Mouse (Mus musculus) G1E (cell line): Measurements from ENCODE around the gene Dcaf6. TPM values are rescaled to one million over a fixed set of nuclear protein-coding genes. Genes with fewer than 3 reads are reported as not detected.
"Not testable (repeated sequence)": the region's sequence is repeated elsewhere in the genome, so short reads cannot be mapped to it uniquely, and the experiment has no call there.

ENCODE experiments used
- ATAC-seq: 2 replicates; pipeline ENCODE4 v1.8.0; 2016; ENCODE audit warnings: mild to moderate bottlenecking; ENCODE audit not compliant: insufficient number of reproducible peaks, poor library complexity, low FRiP score, severe bottlenecking; ENCODE audit errors: extremely low read depth
- DNase-seq: peaks from one replicate; pipeline ENCODE4 v3.0.0; 2012; ENCODE audit warnings: low spot score
- H3K27me3 ChIP-seq: 2 replicates; pipeline ENCODE4 v1.6.1; 2012; ENCODE audit warnings: mild to moderate bottlenecking, low read length, inconsistent platforms; ENCODE audit not compliant: insufficient read depth
- H3K36me3 ChIP-seq: replicated peaks from 2 replicates; pipeline ENCODE3; 2012; ENCODE audit warnings: mild to moderate bottlenecking, inconsistent platforms
- H3K4me1 ChIP-seq: 2 replicates; pipeline ENCODE4 v1.6.1; 2012; ENCODE audit warnings: low read depth, low read length, inconsistent platforms, mixed read lengths; ENCODE audit not compliant: insufficient read depth
- H3K4me3 ChIP-seq: 2 replicates; pipeline ENCODE4 v1.5.1; 2012; ENCODE audit warnings: low read depth, mild to moderate bottlenecking, inconsistent platforms, low read length, moderate library complexity, mixed read lengths
- H3K9me3 ChIP-seq: replicated peaks from 2 replicates; pipeline ENCODE4 v1.6.1; 2012; ENCODE audit warnings: inconsistent platforms
- CTCF ChIP-seq: IDR thresholded peaks from 2 replicates; pipeline ENCODE4 v1.5.1; 2012; ENCODE audit warnings: low read depth, low read length, inconsistent platforms, mixed read lengths
- GATA1 ChIP-seq: IDR thresholded peaks from 2 replicates; pipeline ENCODE4 v1.6.1; 2012; ENCODE audit warnings: borderline replicate concordance, low read length, inconsistent platforms, mixed read lengths
- GATA2 ChIP-seq: IDR thresholded peaks from 2 replicates; pipeline ENCODE4 v1.6.1; 2012; ENCODE audit warnings: low read depth, low read length, inconsistent platforms, borderline replicate concordance
- POLR2AphosphoS5 ChIP-seq: IDR thresholded peaks from 2 replicates; pipeline ENCODE4 v1.6.1; 2012; ENCODE audit warnings: low read depth, low read length, inconsistent platforms; ENCODE audit not compliant: insufficient replicate concordance
- TAL1 ChIP-seq: conservative IDR thresholded peaks from 2 replicates; pipeline ENCODE4 v1.6.1; 2012; ENCODE audit warnings: low read depth, low read length, inconsistent platforms, mixed read lengths
- polyA plus RNA-seq: library from polyadenylated mRNA; stranded (reverse); fragments of >175 nt; gene quantifications from 2 replicates; pipeline ENCODE4 v1.2.3, GENCODE M21; 2012
- total RNA-seq, 2 experiments: library from RNA; stranded (forward) in 1 of 2; stranded (reverse) in 1 of 2; fragments of 200-1000 nt in 1 of 2; fragments of >200 nt in 1 of 2; fragmentation: Nextera tagmentation in 1 of 2; gene quantifications; 2 replicates each; pipeline ENCODE4 v1.2.3; 2014 to 2017

Dcaf6 gene
- total and polyA plus RNA-seq, 3 experiments, result 47.3 to 110 (median 65.7) TPM

DNA sequence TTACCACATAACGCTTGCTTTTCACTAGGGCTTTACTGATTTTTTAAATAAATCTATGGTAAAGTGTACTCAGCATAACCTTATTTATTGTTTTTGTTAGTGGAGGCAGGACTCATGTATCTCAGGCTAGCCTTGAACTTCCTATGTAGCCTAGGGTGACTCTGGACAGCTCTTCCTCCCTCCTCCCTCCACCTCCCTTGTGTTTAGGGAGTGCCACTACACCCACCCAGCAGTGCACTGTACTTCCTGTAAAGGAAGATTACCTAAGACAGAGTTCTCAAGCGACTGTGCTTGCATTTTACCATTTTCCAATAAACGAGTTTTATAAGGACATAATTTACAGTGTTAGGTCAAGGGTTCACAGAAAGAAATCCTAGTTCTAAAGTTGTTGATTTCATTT is 127.5 kb downstream of the Dcaf6 start:
- no peaks in the 10 kb centered on the region for H3K27me3 ChIP-seq
- no peak for DNase-seq
- TF ChIP-seq POLR2AphosphoS5 (no peak), TAL1 (no peak), CTCF (no peak), GATA2 (no peak), GATA1 (no peak)
- no peak overlapping the region for H3K4me3 ChIP-seq
- H3K9me3 ChIP-seq, result no peaks in the 10 kb centered on the region
- peaks cover 58% of the 10 kb centered on the region for H3K36me3 ChIP-seq
- H3K4me1 ChIP-seq, result peaks cover 2% of the 10 kb centered on the region; the same call in 1 of the 2 replicates
- ATAC-seq, result no peak

DNA sequence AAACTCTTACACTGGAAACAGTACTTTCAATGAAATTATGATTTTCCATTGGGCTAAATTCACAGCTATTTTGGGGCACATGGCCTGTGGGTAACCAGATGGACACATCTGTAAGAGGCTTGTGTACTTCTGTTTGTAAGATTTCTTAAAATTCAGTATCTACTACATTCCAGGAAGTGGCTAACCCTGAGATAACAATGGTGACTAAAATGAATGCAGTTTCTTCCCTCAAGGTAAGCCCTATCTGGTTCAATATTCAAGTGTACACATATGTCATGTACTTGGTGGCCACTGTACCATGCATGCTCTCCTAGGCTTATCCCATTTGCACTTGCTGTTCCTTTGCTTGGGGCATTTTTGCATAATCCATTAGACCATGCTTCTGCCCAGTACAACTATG is 129.4 kb downstream of the Dcaf6 start:
- DNase-seq, result no peak

DNA sequence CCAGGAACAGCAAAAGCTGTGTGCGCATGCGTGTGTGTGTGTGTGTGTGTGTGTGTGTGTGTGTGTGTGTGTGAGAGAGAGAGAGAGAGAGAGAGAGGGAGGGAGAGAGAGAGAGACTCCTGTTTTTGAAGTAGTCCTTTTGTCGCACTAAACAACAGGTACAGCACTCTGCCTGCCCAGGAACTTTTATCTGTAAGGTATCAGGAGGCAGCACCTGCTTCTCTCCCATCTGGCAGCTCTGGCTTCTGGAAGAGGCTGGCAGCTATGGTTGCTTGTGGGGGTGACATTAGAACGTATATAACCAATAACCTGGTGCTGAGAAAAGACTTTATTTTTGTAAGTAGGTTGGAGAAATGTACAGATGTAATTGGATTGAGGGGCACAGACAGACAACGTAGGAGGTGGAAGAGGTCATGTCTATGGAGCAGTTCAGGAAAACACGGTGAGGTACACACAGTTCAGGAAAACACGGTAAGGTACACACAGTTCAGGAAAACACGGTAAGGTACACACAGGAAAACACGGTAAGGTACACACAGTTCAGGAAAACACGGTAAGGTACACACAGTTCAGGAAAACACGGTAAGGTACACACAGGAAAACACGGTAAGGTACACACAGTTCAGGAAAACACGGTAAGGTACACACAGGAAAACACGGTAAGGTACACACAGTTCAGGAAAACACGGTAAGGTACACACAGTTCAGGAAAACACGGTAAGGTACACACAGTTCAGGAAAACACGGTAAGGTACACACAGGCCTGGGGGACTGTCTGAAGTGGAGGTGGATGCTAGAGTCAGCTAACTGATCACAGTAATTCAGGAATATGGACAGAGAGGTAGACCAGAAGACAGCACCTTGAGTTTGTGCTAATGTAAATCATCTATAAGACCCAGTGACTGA is 131.6 kb downstream of the Dcaf6 start:
- H3K9me3 ChIP-seq, H3K4me3 ChIP-seq, DNase-seq, ATAC-seq, H3K27me3 ChIP-seq, H3K4me1 ChIP-seq: not testable (repeated sequence)
- peaks cover 55% of the 10 kb centered on the region for H3K36me3 ChIP-seq

More for the DNA sequence above, 129.4 kb downstream of the Dcaf6 start:
- Histone ChIP-seq H3K36me3 (peaks cover 59% of the 10 kb centered on the region), H3K27me3 (no peaks in the 10 kb centered on the region), H3K4me1 (peaks cover 2% of the 10 kb centered on the region; the same call in 1 of the 2 replicates), H3K9me3 (no peaks in the 10 kb centered on the region), H3K4me3 (no peak overlapping the region)
- no peak for ATAC-seq
- TF ChIP-seq POLR2AphosphoS5 (no peak), GATA2 (no peak), GATA1 (no peak), CTCF (no peak), TAL1 (no peak)

DNA sequence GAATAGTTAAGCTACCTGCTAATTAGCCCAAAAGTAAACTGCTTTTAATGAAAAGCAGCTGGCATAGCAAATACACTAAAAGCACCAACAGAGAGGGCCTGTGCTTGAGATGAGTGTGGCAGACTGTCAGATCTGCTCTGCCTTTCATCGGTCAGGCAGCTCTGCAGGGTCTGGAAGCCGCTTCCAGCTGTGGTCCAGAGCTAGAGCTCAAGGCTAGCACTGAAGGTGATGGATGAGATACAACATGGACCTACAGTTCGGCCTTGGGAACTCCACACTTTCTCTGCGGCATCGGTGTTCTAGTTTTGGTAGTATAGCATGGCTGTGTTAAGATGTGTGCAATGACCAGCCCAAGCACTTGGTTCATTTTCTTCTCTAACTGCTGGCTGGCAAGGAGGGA is 132.4 kb downstream of the Dcaf6 start:
- DNase-seq (no peak), ATAC-seq (no peak)
- TF ChIP-seq GATA2, result no peak
- TF ChIP-seq GATA1, result no peak
- TF ChIP-seq POLR2AphosphoS5, result no peak
- TF ChIP-seq CTCF, result no peak
- no peak for TF ChIP-seq TAL1
- H3K4me1 ChIP-seq, result peaks cover 11% of the 10 kb centered on the region
- no peaks in the 10 kb centered on the region for H3K9me3 ChIP-seq
- H3K36me3 ChIP-seq, result peaks cover 51% of the 10 kb centered on the region
- no peaks in the 10 kb centered on the region for H3K27me3 ChIP-seq
- H3K4me3 ChIP-seq, result no peak overlapping the region

DNA sequence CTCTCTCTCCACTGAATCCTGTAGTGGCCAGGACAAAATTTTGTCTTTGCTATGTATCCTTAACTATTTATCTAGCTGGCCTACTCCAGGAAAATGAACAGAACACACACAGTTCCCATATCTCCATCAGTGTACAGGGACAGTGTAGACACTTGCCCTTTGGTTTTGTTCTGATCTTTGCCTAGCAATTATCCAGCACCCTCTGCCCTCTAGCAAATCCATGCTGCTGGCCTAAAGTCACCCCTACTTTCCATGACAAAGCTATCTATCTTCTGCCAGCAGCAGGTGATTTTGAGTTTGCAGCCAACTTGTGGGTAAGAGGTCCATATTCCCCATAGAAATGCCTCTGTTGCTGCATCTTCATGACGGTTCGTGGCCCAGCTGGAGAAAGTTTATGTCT is 132.9 kb downstream of the Dcaf6 start:
- H3K36me3 ChIP-seq, result peaks cover 47% of the 10 kb centered on the region

DNA sequence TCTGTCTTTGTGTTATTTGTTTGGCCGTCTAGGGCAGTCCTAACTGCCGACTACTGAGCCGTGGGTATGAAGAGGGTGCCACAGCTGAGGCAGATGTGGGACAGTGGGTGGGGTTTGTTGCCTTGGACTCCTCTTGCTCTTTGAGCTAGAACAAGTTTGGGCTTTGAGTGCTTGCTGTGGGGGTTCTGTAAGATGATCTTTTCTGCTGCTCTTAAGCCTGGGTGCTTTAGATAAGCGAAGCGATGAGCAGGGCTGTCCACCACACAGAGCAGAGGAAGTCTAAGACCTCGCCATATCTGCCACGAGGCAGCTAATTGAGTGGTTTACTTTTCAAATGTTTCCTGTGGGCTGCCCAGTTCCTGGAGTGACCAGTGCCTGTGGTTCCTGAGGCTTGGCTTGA is 137.3 kb downstream of the Dcaf6 start:
- peak; percentile 23 for DNase-seq
- H3K4me3 ChIP-seq, result no peak overlapping the region; the same call in 1 of the 2 replicates
- H3K36me3 ChIP-seq, result peaks cover 17% of the 10 kb centered on the region
- no peaks in the 10 kb centered on the region for H3K9me3 ChIP-seq
- peak; percentile 66 for ATAC-seq
- peaks cover 29% of the 10 kb centered on the region for H3K4me1 ChIP-seq
- H3K27me3 ChIP-seq, result peaks cover 9% of the 10 kb centered on the region
- TF ChIP-seq GATA2 (no peak), CTCF (no peak), POLR2AphosphoS5 (no peak), GATA1 (no peak), TAL1 (no peak; the same call in 1 of the 2 replicates)

More for the DNA sequence above, 132.9 kb downstream of the Dcaf6 start:
- Histone ChIP-seq H3K9me3 (no peaks in the 10 kb centered on the region), H3K27me3 (no peaks in the 10 kb centered on the region), H3K4me1 (peaks cover 16% of the 10 kb centered on the region), H3K4me3 (no peak overlapping the region)
- ATAC-seq (no peak), DNase-seq (no peak)
- TF ChIP-seq POLR2AphosphoS5, result no peak
- no peak for TF ChIP-seq GATA2
- TF ChIP-seq TAL1, result no peak
- TF ChIP-seq GATA1, result no peak
- no peak for TF ChIP-seq CTCF
